Mouse (Mus musculus): Measurements from ENCODE around the gene Greb1.

The Greb1 gene

DNA sequence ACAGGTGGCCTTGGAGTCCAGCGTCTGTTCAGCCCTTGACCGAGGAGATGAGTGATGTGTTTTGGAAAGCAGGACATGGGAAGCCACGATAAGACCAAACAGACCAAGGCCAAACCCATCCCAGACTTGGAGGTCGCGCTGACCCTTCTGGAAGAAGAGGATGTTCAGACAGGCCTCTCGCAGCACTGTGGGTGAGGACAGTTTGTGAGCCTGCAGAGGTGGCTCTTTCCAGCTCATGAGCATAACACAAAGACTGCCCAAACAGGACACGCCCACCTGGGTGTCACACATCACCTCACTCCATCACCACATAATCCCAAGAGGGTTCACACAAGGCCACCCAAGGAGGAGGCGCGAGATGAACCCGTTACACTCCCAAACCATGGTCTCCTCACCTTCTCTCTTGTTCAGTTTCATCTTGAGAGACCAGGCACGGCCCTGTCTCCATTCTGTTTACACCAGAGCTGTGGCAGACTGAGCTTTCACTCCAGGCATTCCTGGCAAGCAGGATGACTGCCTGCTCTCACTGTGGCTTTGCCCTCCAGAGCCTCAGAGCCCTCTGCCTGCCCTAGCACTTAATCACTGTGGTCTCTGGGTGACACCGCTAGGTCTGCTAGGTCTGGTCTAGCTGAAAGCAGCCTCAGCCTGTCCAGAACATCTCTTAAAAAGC is 35.8 kb downstream of the Greb1 start:
- no peak for DNase-seq (ENCODE audit: low read depth in 1 of 2, low spot score in 2 of 2)

DNA sequence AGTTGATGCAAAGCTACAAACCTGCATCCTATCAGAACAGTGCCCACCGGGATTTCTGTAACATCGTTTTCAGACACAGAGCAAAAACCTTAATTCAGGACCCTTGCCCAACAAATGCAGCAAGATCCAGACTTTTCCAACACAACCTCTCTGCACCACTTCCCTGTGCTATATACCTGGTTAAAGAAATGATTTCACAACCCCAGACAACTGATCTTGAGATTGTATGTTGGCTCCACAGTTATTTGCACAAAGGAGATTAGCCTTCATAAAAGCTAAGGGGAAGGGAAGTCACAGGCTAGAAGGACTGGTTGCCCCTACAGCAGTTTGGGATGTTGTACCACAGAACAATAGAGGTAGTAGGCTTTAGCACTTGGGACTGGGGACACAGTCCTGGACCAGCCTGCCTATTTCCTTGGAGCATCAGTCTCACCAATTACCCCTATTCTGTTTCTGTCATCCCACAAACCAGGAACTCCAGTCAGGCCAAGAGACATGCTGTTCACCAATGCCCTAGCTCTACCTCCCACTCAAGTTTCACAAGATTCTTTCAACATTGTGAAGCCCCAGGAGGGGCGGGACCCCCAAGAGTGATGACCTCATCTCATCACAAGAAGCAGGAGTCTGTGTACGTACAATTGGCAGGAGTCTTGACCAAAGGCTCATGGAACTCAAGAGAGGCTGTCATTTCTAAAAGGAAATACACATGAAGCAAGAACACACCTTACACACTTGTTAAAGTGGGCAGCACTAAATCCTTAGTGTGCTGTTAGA is 36.9 kb downstream of the Greb1 start:
- no peak for DNase-seq (ENCODE audit: low read depth in 1 of 2, low spot score in 2 of 2)

DNA sequence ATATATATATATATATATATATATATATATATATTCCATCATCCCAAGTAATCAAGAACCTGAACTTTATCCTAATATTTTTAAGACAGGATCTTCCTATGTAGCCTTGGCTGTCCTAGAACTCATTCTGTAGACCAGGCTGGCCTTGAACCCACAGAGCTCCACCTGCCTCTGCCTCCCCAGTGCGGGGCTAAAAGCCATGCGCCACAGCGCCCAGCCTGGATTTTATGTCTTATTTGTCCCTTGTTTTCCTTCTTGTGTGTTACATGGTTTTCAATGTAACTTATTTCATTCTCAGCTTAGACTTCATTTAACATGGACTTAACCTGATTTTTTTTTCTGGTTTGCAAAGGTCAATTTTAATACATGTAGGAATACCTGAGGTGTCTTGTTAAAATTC is 39.2 kb downstream of the Greb1 start:
- DNase-seq (ENCODE audit: low read depth in 1 of 2, low spot score in 2 of 2): no peak

DNA sequence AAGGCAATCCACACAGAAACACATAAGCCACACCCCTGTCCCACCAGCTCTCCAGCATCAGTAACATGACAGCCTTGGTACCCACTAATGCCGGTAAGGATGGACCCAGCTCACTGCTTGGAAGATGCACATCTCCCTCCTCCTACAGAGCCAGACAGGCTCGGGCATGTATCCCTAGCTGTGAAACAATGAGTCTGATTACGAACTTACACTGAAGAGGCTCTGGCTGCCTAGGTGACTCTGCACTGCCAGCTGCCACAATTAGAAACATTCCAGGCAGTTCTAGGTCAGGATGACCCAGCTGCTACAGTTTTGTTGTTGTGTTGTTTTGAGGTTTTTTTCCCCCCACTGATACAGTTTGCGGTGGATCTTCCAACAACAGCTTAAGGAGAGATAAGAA is 40.4 kb downstream of the Greb1 start:
- DNase-seq (ENCODE audit: low read depth in 1 of 2, low spot score in 2 of 2): no peak

DNA sequence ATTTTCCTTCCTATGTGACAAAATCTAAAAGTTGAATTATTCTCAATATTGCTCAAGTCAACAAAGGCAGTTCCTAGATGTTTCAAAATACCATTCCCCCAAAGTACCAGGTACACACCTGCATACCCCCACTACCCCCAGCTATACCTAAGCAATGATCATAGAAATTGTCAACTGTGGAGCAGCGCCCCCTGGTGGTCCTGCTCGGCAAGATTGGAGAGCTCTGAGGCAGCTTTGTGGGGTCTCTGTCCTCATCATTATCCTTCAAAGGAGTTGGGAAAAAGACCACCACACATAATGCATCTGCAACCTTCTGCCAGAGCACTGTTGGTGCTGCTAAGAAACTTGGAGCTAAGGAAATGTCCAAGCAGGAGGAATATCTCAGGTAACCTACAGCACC is 46.4 kb downstream of the Greb1 start:
- DNase-seq (ENCODE audit: low read depth in 1 of 2, low spot score in 2 of 2): no peak

DNA sequence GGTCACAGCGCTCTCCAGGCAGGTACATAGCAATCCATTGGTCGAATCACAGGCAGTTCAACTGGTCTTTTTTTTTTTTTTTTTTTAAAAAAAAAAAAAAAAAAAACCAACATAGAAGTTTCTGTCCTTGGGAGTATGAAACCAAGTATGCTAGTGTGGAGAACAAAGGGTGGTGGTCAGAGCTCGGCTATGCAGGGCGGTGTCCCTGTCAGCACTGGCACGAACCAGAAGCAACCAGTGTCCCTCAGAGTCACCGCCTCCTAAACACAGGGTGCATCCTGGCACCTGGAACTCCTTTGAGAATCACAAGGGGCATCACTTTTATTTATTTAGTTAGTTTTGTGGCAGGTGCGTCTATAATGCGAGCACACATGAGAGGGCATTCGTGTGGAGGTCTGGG is 47.1 kb downstream of the Greb1 start:
- DNase-seq (ENCODE audit: low read depth in 1 of 2, low spot score in 2 of 2): no peak

DNA sequence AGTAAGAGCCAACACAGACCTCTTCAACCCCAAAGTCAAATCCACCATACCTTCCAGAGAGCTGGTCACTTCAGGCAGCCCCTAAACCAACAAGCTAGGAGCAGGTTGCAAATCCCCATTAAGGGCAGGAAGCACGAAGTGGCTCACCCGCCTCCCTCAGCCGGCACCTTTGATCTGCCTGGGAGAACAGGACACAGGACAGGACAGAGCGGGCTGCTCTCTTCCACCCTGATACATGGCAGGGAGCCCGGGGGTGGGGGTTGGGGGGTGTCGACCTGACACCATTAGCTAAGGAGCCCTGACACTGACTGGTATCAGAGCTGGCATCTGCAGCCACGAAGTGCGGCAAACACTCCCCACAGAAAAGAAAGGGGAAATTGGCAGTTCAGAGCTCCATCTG is 47.6 kb downstream of the Greb1 start:
- DNase-seq (ENCODE audit: low read depth in 1 of 2, low spot score in 2 of 2): no peak

DNA sequence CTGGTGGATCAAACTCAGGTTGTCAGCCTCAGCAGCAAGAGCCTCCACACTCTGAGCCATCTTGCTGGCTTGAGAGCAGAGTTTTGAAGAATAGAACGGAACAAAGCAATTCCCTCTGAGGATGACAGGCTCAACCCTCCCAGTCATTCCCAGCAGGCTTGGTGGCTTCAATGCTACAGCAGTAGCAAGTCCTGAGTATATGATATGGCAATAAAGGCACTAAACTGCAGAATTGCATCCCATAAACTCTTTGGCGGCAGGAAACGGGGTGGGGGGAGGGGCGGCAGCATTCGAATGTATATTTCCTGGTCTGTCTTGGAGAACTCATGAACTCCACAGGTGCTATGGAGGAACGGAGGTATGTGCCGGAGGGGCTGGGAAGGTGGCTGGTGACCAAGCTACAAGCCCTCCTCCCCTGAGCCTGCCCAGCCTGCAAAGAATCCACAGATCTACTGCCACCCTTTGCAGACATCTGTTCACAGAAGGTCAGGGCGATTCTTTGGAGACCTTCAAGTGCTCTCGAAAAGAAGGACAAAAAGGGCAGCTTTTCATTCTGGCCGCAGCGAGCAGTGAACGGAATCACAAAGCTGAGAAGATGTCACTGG is 48.3 kb downstream of the Greb1 start:
- DNase-seq (ENCODE audit: low read depth in 1 of 2, low spot score in 2 of 2): no peak

DNA sequence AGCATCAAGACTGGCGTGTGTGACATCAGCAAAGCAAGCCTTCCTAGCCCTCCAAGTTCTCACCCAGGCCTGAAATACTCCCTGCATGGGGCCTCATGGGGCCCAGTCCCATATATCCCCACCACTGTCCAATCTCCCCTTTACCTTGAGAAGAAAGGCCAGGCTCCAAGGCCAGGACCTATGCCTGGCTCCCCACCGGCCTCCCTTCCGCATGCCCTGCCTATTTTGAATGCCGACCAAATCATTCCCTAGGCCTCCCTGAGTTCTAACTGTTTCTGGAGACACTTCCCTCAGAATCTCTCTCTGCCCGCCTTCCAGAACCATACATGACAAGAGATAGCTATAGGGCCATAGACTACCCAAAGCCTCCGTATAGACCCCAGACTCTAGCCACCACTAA is 49.1 kb downstream of the Greb1 start:
- DNase-seq (ENCODE audit: low read depth in 1 of 2, low spot score in 2 of 2): no peak

DNA sequence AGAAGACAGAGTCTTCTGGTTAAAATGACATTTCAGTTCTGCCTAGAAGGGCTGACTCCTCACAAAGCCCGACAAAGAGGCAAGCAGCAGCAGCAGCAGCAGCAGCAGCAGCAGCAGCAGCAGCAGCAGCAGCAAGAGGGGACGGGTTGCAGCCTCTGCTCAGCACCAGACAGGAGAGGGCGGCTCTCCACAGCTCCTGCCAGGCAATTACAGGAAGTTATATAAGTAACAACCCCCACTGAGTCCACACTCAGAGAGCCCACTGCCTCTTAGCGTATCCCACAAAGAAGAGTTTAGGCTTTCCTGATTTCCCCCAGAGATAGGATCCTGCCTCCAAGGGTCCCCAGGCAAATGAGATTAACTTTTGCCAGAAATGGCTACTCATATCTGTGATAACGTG is 60.6 kb downstream of the Greb1 start:
- no peak for DNase-seq (ENCODE audit: low read depth in 1 of 2, low spot score in 2 of 2)

DNA sequence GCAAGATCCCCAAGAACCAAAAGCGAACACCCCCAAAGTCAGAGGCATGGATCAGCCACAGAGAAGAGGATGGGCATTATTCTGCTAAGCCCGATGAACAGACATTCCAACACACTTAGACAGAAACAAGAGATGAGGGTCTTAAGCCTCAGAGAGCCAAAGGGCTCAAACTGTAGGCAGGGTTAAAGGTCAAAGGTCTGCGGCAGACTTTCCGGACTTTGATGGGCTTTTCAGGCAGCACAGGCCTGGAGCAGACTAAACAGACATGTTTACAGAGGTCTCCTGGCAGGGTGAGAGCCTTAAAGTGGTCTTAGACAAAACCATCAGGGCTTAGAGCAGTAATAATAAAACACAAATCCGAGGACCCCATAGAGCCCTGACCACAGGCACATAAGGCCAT is 63.4 kb downstream of the Greb1 start:
- DNase-seq (ENCODE audit: low read depth in 1 of 2, low spot score in 2 of 2): no peak

DNA sequence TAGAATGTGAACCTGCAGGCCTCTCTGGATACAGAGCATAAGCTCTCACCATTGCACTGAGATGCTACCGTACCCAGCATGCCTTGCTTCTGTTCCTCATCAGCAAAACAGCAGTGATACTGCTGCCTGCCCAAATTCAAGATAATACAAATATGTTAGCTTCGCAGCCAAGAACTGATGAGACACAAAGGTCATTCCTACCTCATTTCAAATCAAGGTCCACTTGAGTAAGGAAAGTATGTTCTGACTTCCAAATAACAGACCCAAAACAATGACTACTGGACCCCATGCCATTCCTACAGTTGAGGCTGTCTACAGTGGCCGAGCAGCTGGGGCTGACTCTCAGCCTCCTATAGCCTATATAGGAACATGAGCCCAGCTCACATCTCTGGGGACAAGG is 66.0 kb downstream of the Greb1 start:
- no peak for DNase-seq (ENCODE audit: low read depth in 1 of 2, low spot score in 2 of 2)

DNA sequence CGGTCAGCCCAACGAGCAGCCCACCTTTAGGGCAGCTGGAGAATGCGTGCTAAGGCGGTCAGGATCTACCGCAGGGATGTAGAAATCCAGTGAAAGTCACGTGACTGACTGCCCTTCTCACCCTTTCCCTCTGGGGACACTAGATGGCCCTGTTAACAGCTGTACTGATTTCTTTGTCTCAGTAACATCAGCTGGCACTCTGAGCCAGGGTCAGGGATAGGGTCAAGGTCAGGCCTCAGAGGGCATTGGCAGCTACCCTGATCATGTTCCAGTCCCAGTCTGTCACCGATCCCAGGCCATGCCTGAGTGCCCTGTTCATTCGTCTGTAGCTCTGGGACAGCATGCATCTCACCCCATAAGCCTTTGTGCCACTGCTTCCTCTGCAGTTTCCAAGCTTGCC is 66.7 kb downstream of the Greb1 start:
- no peak for DNase-seq (ENCODE audit: low read depth in 1 of 2, low spot score in 2 of 2)

DNA sequence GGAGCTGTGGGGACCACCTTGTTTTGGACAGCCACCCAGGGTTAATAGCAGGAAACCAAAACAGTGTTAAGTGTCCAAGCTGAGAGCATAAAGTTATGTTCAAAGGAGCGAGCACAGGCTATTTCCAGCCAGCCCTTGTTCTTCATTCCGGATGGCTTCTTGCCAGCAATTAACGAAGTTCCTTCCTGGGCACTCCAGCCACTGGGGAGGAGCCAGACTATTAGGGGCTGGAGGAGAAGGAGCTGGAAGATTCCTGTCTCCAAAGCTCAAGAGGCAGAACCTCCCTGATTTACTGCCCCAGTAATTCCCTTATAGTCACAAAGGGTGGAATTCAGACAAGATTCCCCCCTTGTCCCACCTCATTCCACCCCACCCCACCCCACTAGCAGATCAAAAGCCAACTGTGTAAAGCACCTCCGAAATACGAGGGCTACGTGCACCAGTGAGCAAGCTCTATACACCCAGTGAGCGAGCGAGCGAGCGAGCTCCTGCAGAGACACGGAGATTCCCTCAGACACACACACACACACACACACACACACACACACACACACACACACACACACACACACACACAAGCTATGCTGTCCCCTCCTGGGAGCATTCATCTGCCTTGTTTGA is 69.5 kb downstream of the Greb1 start:
- no peak for DNase-seq (ENCODE audit: low read depth in 1 of 2, low spot score in 2 of 2)

DNA sequence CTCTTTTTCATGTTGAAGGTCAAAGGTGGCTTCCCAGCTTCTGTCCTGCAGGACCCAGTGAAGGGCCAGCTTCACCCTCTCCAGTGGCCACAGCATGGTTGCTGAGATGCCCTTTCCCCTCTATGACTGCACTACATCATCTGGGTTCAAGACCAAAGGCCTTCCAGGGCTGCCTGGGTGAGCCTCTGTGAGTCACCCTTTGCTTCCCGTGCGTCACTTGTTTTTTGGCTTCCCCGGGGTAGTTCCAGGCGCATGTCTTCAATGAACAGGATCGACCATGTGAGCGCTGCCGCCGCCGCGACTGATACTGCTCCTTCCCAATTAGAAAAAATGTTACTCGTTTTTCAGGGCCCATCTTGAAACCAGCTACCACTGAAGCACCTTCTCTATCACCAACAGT is 70.5 kb downstream of the Greb1 start:
- DNase-seq (ENCODE audit: low read depth in 1 of 2, low spot score in 2 of 2): no peak

DNA sequence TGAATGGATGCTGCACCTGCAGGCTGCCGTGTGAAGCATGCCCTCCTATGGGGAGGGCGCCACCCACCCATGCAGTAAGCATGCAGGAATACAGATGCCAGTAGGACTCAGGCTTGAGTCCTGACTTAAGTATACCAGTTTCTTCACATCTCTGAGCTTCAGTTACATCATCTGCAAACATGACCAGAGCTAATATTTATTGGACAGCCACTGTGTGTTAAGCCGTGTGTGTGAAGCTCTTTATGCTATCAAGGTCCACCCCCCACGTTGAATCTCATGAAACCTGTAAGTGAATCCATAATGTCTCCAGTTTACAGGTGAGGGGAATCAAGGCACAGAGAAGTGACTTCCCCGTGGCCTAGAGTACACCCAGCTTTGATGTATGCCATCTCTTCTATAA is 72.5 kb downstream of the Greb1 start:
- no peak for DNase-seq (ENCODE audit: low read depth in 1 of 2, low spot score in 2 of 2)

DNA sequence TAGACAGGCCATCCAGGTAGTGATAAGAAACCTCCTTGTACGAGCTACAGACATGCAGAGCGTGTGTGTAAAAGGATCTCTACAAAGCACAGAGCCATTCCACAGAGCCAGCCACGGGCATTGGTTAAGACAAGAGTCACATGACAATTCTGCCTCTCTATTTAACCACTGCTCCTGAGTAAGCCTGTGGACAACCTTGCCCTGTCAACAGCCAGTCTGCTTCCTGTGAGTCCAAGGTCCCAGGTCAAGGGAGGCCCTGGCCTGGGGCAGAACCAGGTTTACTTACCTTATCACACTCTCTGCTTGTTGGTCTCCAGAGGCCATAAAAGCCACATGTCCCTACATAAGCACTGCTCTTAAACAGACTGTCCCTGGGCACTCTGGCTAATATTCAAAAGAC is 74.5 kb downstream of the Greb1 start:
- DNase-seq (ENCODE audit: low read depth in 1 of 2, low spot score in 2 of 2): no peak

DNA sequence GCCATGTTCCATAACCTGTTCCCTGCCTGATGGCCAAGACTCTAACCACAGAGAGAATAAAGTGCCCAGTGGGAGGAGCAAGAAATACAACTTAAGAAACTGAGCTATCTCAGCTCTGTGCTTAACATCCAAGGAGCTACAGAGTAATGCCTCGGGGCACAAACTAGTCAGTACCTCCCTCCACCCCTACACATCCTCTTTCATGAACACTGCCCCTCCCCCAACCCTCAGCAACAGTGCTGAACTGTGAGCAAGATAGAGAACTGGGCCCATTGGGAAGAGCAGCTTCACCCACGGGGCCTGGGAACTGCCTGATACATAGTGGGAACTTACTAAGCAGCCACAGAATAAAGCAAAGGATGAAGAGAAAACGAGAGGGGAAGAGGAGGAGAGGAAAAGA is 77.1 kb downstream of the Greb1 start:
- DNase-seq (ENCODE audit: low read depth in 1 of 2, low spot score in 2 of 2): peak in 1 of 2 experiments; percentile 4

DNA sequence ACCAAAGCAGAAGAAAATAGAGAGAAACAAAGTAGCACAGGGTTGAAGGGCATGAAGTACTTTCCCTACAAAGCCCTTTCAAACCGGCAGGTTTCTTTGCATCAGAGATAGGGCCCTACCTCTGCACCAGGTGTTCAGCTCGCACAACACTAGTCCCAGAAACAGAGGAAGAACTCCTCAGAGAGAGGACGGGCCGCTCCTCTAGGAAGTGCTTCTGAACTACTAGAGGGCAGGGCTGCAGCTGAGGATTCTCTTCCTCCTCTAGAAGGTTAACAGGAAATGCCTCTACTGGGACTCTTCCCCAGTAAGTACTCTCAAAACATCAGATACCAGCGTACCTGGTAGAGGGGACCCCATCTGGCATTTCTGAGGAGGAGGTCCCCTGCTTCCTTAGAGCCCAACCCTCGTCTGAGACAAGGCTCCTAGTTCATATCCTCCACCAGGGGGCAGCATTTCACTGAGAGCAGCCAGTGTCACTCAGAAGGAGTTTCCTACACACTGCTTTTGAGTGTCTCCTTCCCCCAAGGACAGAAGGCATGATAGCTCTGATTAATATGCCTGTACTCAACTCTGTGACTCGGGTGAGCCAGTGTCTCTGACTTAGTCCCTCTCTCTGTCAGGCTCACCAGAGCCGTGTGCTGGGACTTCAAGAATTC is 81.9 kb downstream of the Greb1 start:
- no peak for DNase-seq (ENCODE audit: low read depth in 1 of 2, low spot score in 2 of 2)

DNA sequence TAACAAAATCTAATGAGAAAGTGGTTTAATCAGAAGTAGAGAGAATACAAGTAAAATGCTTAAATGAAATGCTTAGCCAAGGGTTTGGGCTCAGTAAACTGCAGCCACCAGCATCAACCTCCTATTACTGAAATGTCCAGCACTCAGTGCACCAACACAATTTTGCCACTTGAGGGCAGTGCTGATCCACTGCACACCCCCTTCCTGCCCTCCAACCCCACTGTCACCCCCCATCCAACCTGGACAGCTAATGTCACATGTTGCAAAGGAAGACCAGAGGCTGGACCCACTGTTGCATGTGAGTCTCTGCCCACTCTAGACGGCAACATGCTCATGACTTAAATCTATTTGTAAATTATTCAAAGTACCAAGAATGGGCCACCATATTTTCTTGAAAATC is 83.0 kb downstream of the Greb1 start:
- no peak for DNase-seq (ENCODE audit: low read depth in 1 of 2, low spot score in 2 of 2)

DNA sequence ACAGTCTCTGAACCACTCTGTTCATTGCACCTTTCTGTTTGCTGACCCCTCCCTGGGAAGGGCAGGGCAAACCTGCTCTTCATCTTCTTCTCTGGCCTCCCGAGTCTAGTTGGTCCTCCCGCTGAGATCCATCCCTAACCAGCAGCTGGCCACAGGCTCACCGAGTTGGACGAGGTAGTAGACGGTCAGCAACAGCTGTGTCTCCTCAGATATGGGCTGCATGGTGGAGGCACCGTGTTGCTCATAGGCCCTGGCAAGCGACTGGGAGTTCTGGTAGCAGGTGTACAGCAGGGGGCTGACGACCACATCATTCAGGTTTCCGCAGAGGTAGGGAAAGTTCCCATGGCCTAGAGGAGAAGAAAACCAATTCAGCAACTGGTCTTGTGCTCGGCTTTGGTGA is 86.1 kb downstream of the Greb1 start:
- DNase-seq (ENCODE audit: low read depth in 1 of 2, low spot score in 2 of 2): no peak

DNA sequence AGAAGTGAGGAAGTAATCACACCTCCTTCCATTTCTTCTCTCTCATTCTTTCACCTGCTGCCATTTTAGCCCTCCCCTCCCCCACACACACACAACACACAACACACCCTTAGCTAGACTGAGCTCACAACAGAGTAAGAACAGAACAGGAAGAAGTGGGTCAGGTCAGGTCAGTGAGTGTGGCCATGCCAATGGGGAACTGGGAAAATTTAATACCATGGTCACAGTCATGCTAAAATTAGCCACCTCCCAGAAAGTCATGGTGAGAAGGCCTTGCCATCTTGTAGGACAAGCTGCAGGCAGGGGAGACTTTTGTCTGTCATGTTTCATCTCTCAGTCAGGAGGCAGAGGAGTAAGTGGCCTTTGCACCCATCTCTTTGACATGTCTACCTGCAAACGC is 102.0 kb downstream of the Greb1 start:
- DNase-seq (ENCODE audit: low read depth in 1 of 2, low spot score in 2 of 2): no peak
